Mouse (Mus musculus): ENCODE results near the gene Nol9. TPM values are rescaled to one million over a fixed set of nuclear protein-coding genes. Genes with fewer than 3 reads are reported as not detected.

The Nol9 gene
- polyA plus RNA-seq, 1 experiment from 2014 or later, result 10.0 TPM

GRCm38 (mm10) chr4:152072655-152073054 is 33.5 kb downstream of the Nol9 start:
- Histone ChIP-seq H3K27me3 (replicated peaks; ENCODE audit: insufficient read depth, low read length) (no peaks in the 10 kb centered on the region), H3K36me3 (ENCODE audit: insufficient read depth, low read length) (no peaks in the 10 kb centered on the region), H3K9ac (replicated peaks; ENCODE audit: low read depth) (no peak overlapping the region), H3K4me2 (replicated peaks; ENCODE audit: low read depth, low read length) (no peak overlapping the region; the same call in 1 of the 2 replicates), H3K9me3 (ENCODE audit: low read length) (no peaks in the 10 kb centered on the region), H3K4me3 (ENCODE audit: low read depth, low read length) (no peak overlapping the region), H3K27ac (ENCODE audit: low read length) (peak overlapping the region; percentile 79), H3K4me1 (ENCODE audit: insufficient read depth, low read depth, low read length) (0 out of 2 replicates have a peak, but pooled peaks cover 5% of the 10 kb centered on the region)
- 42% methylated on average over 10 of the region's 10 CpGs for WGBS
- DNase-seq (ENCODE audit: low spot score), result peak; percentile 23
- peak; percentile 24 for ATAC-seq
- no peak for TF ChIP-seq CTCF (IDR thresholded peaks at IDR 0.05)
- TF ChIP-seq EP300 (IDR thresholded peaks at IDR 0.05), result no peak

- DNase-seq (ENCODE audit: low spot score), result peak; percentile 19
- no peak overlapping the region for H3K9ac ChIP-seq (replicated peaks; ENCODE audit: low read depth)
- 0 out of 2 replicates have a peak, but pooled peaks cover 5% of the 10 kb centered on the region for H3K4me1 ChIP-seq (ENCODE audit: insufficient read depth, low read depth, low read length)
- H3K4me3 ChIP-seq (ENCODE audit: low read depth, low read length), result no peak overlapping the region
- no peak overlapping the region for H3K4me2 ChIP-seq (replicated peaks; ENCODE audit: low read depth, low read length)
- H3K27ac ChIP-seq (ENCODE audit: low read length), result peak overlapping the region; percentile 47
- H3K36me3 ChIP-seq (ENCODE audit: insufficient read depth, low read length), result no peaks in the 10 kb centered on the region
- no peaks in the 10 kb centered on the region for H3K9me3 ChIP-seq (ENCODE audit: low read length)
- no peaks in the 10 kb centered on the region for H3K27me3 ChIP-seq (replicated peaks; ENCODE audit: insufficient read depth, low read length)
- TF ChIP-seq CTCF (IDR thresholded peaks at IDR 0.05), result no peak
- no peak for TF ChIP-seq EP300 (IDR thresholded peaks at IDR 0.05)
- WGBS, result 66% methylated on average over 5 of the region's 6 CpGs
- no peak for ATAC-seq
These were observed 34.6 kb downstream of the Nol9 start for GRCm38 (mm10) chr4:152073715-152074114.

GRCm38 (mm10) chr4:152074548-152074947 is 35.4 kb downstream of the Nol9 start:
- ATAC-seq, result no peak
- Histone ChIP-seq H3K4me3 (ENCODE audit: low read depth, low read length) (no peak overlapping the region), H3K9ac (replicated peaks; ENCODE audit: low read depth) (no peak overlapping the region), H3K4me2 (replicated peaks; ENCODE audit: low read depth, low read length) (no peak overlapping the region), H3K27ac (ENCODE audit: low read length) (no peak overlapping the region), H3K36me3 (ENCODE audit: insufficient read depth, low read length) (no peaks in the 10 kb centered on the region), H3K9me3 (ENCODE audit: low read length) (no peaks in the 10 kb centered on the region), H3K27me3 (replicated peaks; ENCODE audit: insufficient read depth, low read length) (no peaks in the 10 kb centered on the region), H3K4me1 (ENCODE audit: insufficient read depth, low read depth, low read length) (0 out of 2 replicates have a peak, but pooled peaks cover 5% of the 10 kb centered on the region)
- 83% methylated on average over 9 of the region's 9 CpGs for WGBS
- no peak for DNase-seq (ENCODE audit: low spot score)
- TF ChIP-seq EP300 (IDR thresholded peaks at IDR 0.05), result no peak
- TF ChIP-seq CTCF (IDR thresholded peaks at IDR 0.05), result peak; percentile 20

GRCm38 (mm10) chr4:152077191-152077590 is 38.1 kb downstream of the Nol9 start:
- 86% methylated on average over 9 of the region's 9 CpGs for WGBS
- no peak for TF ChIP-seq CTCF (IDR thresholded peaks at IDR 0.05)
- H3K36me3 ChIP-seq (ENCODE audit: insufficient read depth, low read length), result no peaks in the 10 kb centered on the region
- H3K9me3 ChIP-seq (ENCODE audit: low read length), result no peaks in the 10 kb centered on the region
- no peak overlapping the region for H3K4me3 ChIP-seq (ENCODE audit: low read depth, low read length)
- ATAC-seq, result no peak
- 0 out of 2 replicates have a peak, but pooled peaks cover 5% of the 10 kb centered on the region for H3K4me1 ChIP-seq (ENCODE audit: insufficient read depth, low read depth, low read length)
- H3K27ac ChIP-seq (ENCODE audit: low read length), result no peak overlapping the region
- no peak overlapping the region for H3K9ac ChIP-seq (replicated peaks; ENCODE audit: low read depth)
- DNase-seq (ENCODE audit: low spot score), result no peak
- no peaks in the 10 kb centered on the region for H3K27me3 ChIP-seq (replicated peaks; ENCODE audit: insufficient read depth, low read length)
- H3K4me2 ChIP-seq (replicated peaks; ENCODE audit: low read depth, low read length), result no peak overlapping the region

GRCm38 (mm10) chr4:152078105-152078530 is 39.0 kb downstream of the Nol9 start:
- H3K4me2 ChIP-seq (replicated peaks; ENCODE audit: low read depth, low read length), result no peak overlapping the region
- WGBS, result 83% methylated on average over 10 of the region's 10 CpGs
- TF ChIP-seq EP300 (IDR thresholded peaks at IDR 0.05) (no peak), CTCF (IDR thresholded peaks at IDR 0.05) (no peak)
- no peak overlapping the region for H3K27ac ChIP-seq (ENCODE audit: low read length)
- ATAC-seq, result 0 out of 2 replicates have a peak, but pooled peaks have one; percentile 25
- H3K27me3 ChIP-seq (replicated peaks; ENCODE audit: insufficient read depth, low read length), result no peaks in the 10 kb centered on the region
- H3K9ac ChIP-seq (replicated peaks; ENCODE audit: low read depth), result no peak overlapping the region
- DNase-seq (ENCODE audit: low spot score), result no peak
- H3K36me3 ChIP-seq (ENCODE audit: insufficient read depth, low read length), result no peaks in the 10 kb centered on the region
- H3K9me3 ChIP-seq (ENCODE audit: low read length), result no peaks in the 10 kb centered on the region
- no peak overlapping the region for H3K4me3 ChIP-seq (ENCODE audit: low read depth, low read length)
- H3K4me1 ChIP-seq (ENCODE audit: insufficient read depth, low read depth, low read length), result no peaks in the 10 kb centered on the region

GRCm38 (mm10) chr4:152079261-152079660 is 40.1 kb downstream of the Nol9 start:
- no peak for TF ChIP-seq EP300 (IDR thresholded peaks at IDR 0.05)
- peak; percentile 29 for TF ChIP-seq CTCF (IDR thresholded peaks at IDR 0.05)
- no peaks in the 10 kb centered on the region for H3K27me3 ChIP-seq (replicated peaks; ENCODE audit: insufficient read depth, low read length)
- no peak overlapping the region for H3K9ac ChIP-seq (replicated peaks; ENCODE audit: low read depth)
- 86% methylated on average over 3 of the region's 3 CpGs for WGBS
- H3K4me1 ChIP-seq (ENCODE audit: insufficient read depth, low read depth, low read length), result no peaks in the 10 kb centered on the region
- no peak for ATAC-seq
- H3K4me3 ChIP-seq (ENCODE audit: low read depth, low read length), result no peak overlapping the region
- no peaks in the 10 kb centered on the region for H3K9me3 ChIP-seq (ENCODE audit: low read length)
- H3K36me3 ChIP-seq (ENCODE audit: insufficient read depth, low read length), result no peaks in the 10 kb centered on the region
- H3K4me2 ChIP-seq (replicated peaks; ENCODE audit: low read depth, low read length), result no peak overlapping the region
- H3K27ac ChIP-seq (ENCODE audit: low read length), result no peak overlapping the region
- DNase-seq (ENCODE audit: low spot score), result no peak

GRCm38 (mm10) chr4:152079931-152080330 is 40.8 kb downstream of the Nol9 start:
- DNase-seq (ENCODE audit: low spot score), result no peak
- no peaks in the 10 kb centered on the region for H3K4me1 ChIP-seq (ENCODE audit: insufficient read depth, low read depth, low read length)
- no peaks in the 10 kb centered on the region for H3K27me3 ChIP-seq (replicated peaks; ENCODE audit: insufficient read depth, low read length)
- no peaks in the 10 kb centered on the region for H3K36me3 ChIP-seq (ENCODE audit: insufficient read depth, low read length)
- no peak overlapping the region for H3K27ac ChIP-seq (ENCODE audit: low read length)
- ATAC-seq, result no peak
- no peaks in the 10 kb centered on the region for H3K9me3 ChIP-seq (ENCODE audit: low read length)
- H3K4me2 ChIP-seq (replicated peaks; ENCODE audit: low read depth, low read length), result no peak overlapping the region
- no peak overlapping the region for H3K9ac ChIP-seq (replicated peaks; ENCODE audit: low read depth)
- TF ChIP-seq EP300 (IDR thresholded peaks at IDR 0.05) (no peak), CTCF (IDR thresholded peaks at IDR 0.05) (no peak)
- no peak overlapping the region for H3K4me3 ChIP-seq (ENCODE audit: low read depth, low read length)
- WGBS, result 61% methylated on average over 7 of the region's 7 CpGs
